8 mouse cellular contexts compared by ENCODE assay signal in genomic region chr2:65896542-65896941, GRCm38 (mm10). TPM values are rescaled to one million over a fixed set of nuclear protein-coding genes. Genes with fewer than 3 reads are reported as not detected.
DNase-seq lines count a peak whose midpoint lies in the region; ATAC-seq lines count a peak whose summit lies in the region.
"Had no signal": no experiment of that assay in that cellular context is flagged by ENCODE, and none has a peak within 500 bp of the region (broad histone marks: within the 10 kb centered on the region; RNA-seq: fewer than 3 reads in every experiment).

No protein-coding gene starts in this region.

- H3K9ac ChIP-seq in heart, embryonic 14.5 days (ENCODE audit: low read length), result no peak overlapping the region

- H3K4me2 ChIP-seq in heart, embryonic 14.5 days (ENCODE audit: low read length), result peak overlapping the region; percentile 59

- no peak overlapping the region for H3K27ac ChIP-seq in heart, embryonic 14.5 days (replicated peaks in 1 of 2; ENCODE audit: control insufficient read depth in 1 of 2, insufficient read depth in 1 of 2, low read depth in 2 of 2, low read length in 2 of 2)
- H3K27ac ChIP-seq in limb, embryonic 10.5 days, result no peak overlapping the region

- peak overlapping the region in 1 of 2 experiments; percentile 20; a peak in 2 of 4 replicates for H3K4me3 ChIP-seq in heart, embryonic 14.5 days (ENCODE audit: control insufficient read depth in 1 of 2, insufficient read depth in 1 of 2, low read depth in 1 of 2, low read length in 2 of 2)
- no peak overlapping the region for H3K4me3 ChIP-seq in limb, embryonic 10.5 days
- H3K4me3 ChIP-seq: megakaryocyte, embryonic 14.5 days had no signal

- DNase-seq in brain, adult 2 months (ENCODE audit: low read depth, low spot score), result peak; percentile 68
- DNase-seq in cerebellum, adult 11-12 months, result peak; percentile 23
- peak; percentile 31 to 36 for DNase-seq in left cerebral cortex, postnatal 36 days (ENCODE audit: low spot score in 2 of 2)
- no peak for DNase-seq in gastrocnemius, postnatal 4 days (ENCODE audit: low spot score in 2 of 2)
- no peak for DNase-seq in limb, embryonic 10.5 days (ENCODE audit: low spot score)

- H3K9me3 ChIP-seq in heart, embryonic 14.5 days (ENCODE audit: control insufficient read depth, low read length), result no peaks in the 10 kb centered on the region
- no peaks in the 10 kb centered on the region for H3K9me3 ChIP-seq in limb, embryonic 10.5 days (replicated peaks)

- no peak for ATAC-seq in heart, embryonic 14.5 days (ENCODE audit: insufficient number of reproducible peaks, insufficient read depth, low FRiP score, low read depth)
- ATAC-seq in activated CD4-positive, CD25-positive, alpha-beta regulatory T cell, adult 4 months, result no peak

- peaks cover 3 to 10% of the 10 kb centered on the region in 2 experiments; a peak in 1 of 4 replicates for H3K4me1 ChIP-seq in heart, embryonic 14.5 days (ENCODE audit: control insufficient read depth in 2 of 2, insufficient read depth in 2 of 2, low read length in 2 of 2)
- H3K4me1 ChIP-seq in limb, embryonic 10.5 days, result peaks cover 12% of the 10 kb centered on the region
- H3K4me1 ChIP-seq: megakaryocyte, embryonic 14.5 days had no signal

- H3K27me3 ChIP-seq in heart, embryonic 14.5 days (ENCODE audit: control insufficient read depth, insufficient read depth, low read length), result no peaks in the 10 kb centered on the region
- no peaks in the 10 kb centered on the region for H3K27me3 ChIP-seq in limb, embryonic 10.5 days (ENCODE audit: low read depth, poor library complexity, severe bottlenecking)
- H3K27me3 ChIP-seq: megakaryocyte, embryonic 14.5 days had no signal

- 23% methylated on average over 5 of the region's 5 CpGs for WGBS in heart, embryonic 14.5 days
- 58% methylated on average over 5 of the region's 5 CpGs for WGBS in limb, embryonic 10.5 days

- no peaks in the 10 kb centered on the region for H3K36me3 ChIP-seq in heart, embryonic 14.5 days (ENCODE audit: control insufficient read depth, insufficient read depth, low read length)
- H3K36me3 ChIP-seq in limb, embryonic 10.5 days, result 0 out of 2 replicates have a peak, but pooled peaks cover 3% of the 10 kb centered on the region

- intact Hi-C loops in left cerebral cortex, postnatal 36 days (cut with DNase I), result loop anchor here (5.0 kb wide), 1 partner anchor 49 kb away; the partner anchor contains the start of gene Csrnp3

RNA-seq across cellular contexts. Expression of gene Csrnp3, which starts 51.0 kb away (rescaled TPM):
- 0.67 and 1.5 TPM in 2 replicates for polyA plus RNA-seq in heart, embryonic 14.5 days (2014; fragmentation: Nextera tagmentation; extraction: Ambion mirVana)
- total RNA-seq in left cerebral cortex, postnatal 36 days (2021), result 10 to 100 TPM; 89.4 to 92.6 TPM
- total RNA-seq in gastrocnemius, postnatal 4 days (2021), result 1 to 10 TPM; 2.8 to 3.5 TPM
- under 1 TPM in 1 of 2 experiments, not detected in 1; 0.22 TPM for polyA plus RNA-seq in activated CD4-positive, CD25-positive, alpha-beta regulatory T cell, adult 4 months (2017; shearing (Covaris generic))
- 6.9 and 12.4 TPM in 2 replicates for polyA plus RNA-seq in limb, embryonic 10.5 days (2016; fragmentation: Nextera tagmentation; extraction: Ambion mirVana)

Comparison
In these comparisons a context has a peak if more than half of its experiments do, and no peak if none do; other contexts are left out.
1. DNase-seq: peak in brain, adult 2 months (single experiment), cerebellum, adult 11-12 months (single experiment) and left cerebral cortex, postnatal 36 days (2 of 2); none in gastrocnemius, postnatal 4 days (0 of 2) and limb, embryonic 10.5 days (single experiment).